Mouse (Mus musculus) lung, postnatal 0 days (tissue): ENCODE results near the gene Zbtb7a. TPM values are rescaled to one million over a fixed set of nuclear protein-coding genes. Genes with fewer than 3 reads are reported as not detected.

Experiments used
- ATAC-seq: fragments of 200-750 bp; cut with Nextera tagmentation; 2 replicates; pipeline ENCODE4 v1.8.0; 2017; ENCODE audit warnings: moderate library complexity
- DNase-seq: peaks from one replicate; pipeline ENCODE4 v3.0.0-alpha.2; 2016; ENCODE audit warnings: low spot score
- H3K27ac ChIP-seq: fragments of 300-500 bp; sonication (generic); 2 replicates; pipeline ENCODE4 v1.5.1; 2014; ENCODE audit warnings: antibody characterized with exemption, mild to moderate bottlenecking, low read length, mixed read lengths
- H3K27me3 ChIP-seq: fragments of 300-500 bp; sonication (generic); replicated peaks from 2 replicates; pipeline ENCODE4 v1.6.1; 2014; ENCODE audit warnings: low read length, mixed read lengths; ENCODE audit not compliant: insufficient read depth
- H3K36me3 ChIP-seq: fragments of 300-500 bp; sonication (generic); 2 replicates; pipeline ENCODE4 v1.6.1; 2014; ENCODE audit warnings: low read length, mixed read lengths; ENCODE audit not compliant: insufficient read depth
- H3K4me1 ChIP-seq: fragments of 300-500 bp; sonication (generic); 2 replicates; pipeline ENCODE4 v1.6.1; 2014; ENCODE audit warnings: antibody characterized with exemption, low read depth, low read length, mixed read lengths; ENCODE audit not compliant: insufficient read depth
- H3K4me2 ChIP-seq: fragments of 300-500 bp; sonication (generic); replicated peaks from 2 replicates; pipeline ENCODE4 v1.6.1; 2014; ENCODE audit warnings: low read depth, mild to moderate bottlenecking, low read length, moderate library complexity, mixed read lengths
- H3K4me3 ChIP-seq: fragments of 300-500 bp; sonication (generic); 2 replicates; pipeline ENCODE4 v1.5.1; 2014; ENCODE audit warnings: low read depth, low read length
- H3K9ac ChIP-seq: fragments of 300-500 bp; sonication (generic); replicated peaks from 2 replicates; pipeline ENCODE4 v1.6.1; 2014; ENCODE audit warnings: low read depth, mild to moderate bottlenecking
- H3K9me3 ChIP-seq: fragments of 300-500 bp; sonication (generic); 2 replicates; pipeline ENCODE4 v1.6.1; 2016; ENCODE audit warnings: low read length, mixed read lengths
- CTCF ChIP-seq: IDR thresholded peaks from 2 replicates; pipeline ENCODE4 v1.5.1; 2016; ENCODE audit warnings: antibody characterized with exemption, mild to moderate bottlenecking
- EP300 ChIP-seq: IDR thresholded peaks from 2 replicates; pipeline ENCODE4 v1.6.1; 2016; ENCODE audit warnings: antibody characterized with exemption, mild to moderate bottlenecking, control low read depth
- WGBS: fragments of 180-500 bp; shearing (Covaris S2); extraction: QIAGEN DNeasy Blood & Tissue Kit; methylation state at CpG from one replicate; pipeline ENCODE4 v1.1.7; 2014; 5-methylcytosine and 5-hydroxymethylcytosine counted together
- polyA plus RNA-seq: library from polyadenylated mRNA; unstranded; fragments of >200 nt; fragmentation: Nextera tagmentation; extraction: Ambion mirVana; gene quantifications from 2 replicates; pipeline ENCODE4 v1.2.1, GENCODE M21; 2015

The Zbtb7a gene
- polyA plus RNA-seq, 1 experiment from 2014 or later = 58.2 TPM

DNA sequence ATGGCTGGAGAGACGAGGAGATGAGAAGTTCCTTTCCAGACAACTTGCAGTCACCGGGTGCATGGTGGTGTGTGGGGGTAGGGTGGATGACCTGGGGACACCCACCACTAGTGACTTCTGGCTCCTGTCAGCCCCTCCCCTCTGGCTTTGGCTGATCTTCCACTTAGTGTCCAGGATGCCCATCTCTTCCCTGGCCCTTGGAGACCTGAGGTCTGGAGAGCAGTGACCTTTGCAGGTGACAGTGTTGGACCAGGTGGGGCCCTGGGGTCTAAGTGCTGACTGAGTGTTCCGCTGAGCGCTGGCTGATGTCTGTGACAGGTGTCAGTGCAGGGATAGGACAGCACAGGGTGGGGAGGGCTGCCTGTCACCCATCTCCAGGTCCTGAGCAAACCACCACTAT, 60.3 kb downstream of the Zbtb7a start:
- DNase-seq (no peak), ATAC-seq (no peak)
- 47% methylated on average over 4 of the region's 4 CpGs for WGBS
- no peak overlapping the region for H3K4me2 ChIP-seq
- H3K36me3 ChIP-seq = 0 out of 2 replicates have a peak, but pooled peaks cover 2% of the 10 kb centered on the region
- H3K9me3 ChIP-seq = no peaks in the 10 kb centered on the region
- peaks cover 9% of the 10 kb centered on the region; the same call in 1 of the 2 replicates for H3K27me3 ChIP-seq
- no peak overlapping the region for H3K9ac ChIP-seq
- no peak overlapping the region for H3K27ac ChIP-seq
- TF ChIP-seq EP300 = no peak
- TF ChIP-seq CTCF = no peak
- peaks cover 9% of the 10 kb centered on the region; the same call in 1 of the 2 replicates for H3K4me1 ChIP-seq
- H3K4me3 ChIP-seq = no peak overlapping the region

DNA sequence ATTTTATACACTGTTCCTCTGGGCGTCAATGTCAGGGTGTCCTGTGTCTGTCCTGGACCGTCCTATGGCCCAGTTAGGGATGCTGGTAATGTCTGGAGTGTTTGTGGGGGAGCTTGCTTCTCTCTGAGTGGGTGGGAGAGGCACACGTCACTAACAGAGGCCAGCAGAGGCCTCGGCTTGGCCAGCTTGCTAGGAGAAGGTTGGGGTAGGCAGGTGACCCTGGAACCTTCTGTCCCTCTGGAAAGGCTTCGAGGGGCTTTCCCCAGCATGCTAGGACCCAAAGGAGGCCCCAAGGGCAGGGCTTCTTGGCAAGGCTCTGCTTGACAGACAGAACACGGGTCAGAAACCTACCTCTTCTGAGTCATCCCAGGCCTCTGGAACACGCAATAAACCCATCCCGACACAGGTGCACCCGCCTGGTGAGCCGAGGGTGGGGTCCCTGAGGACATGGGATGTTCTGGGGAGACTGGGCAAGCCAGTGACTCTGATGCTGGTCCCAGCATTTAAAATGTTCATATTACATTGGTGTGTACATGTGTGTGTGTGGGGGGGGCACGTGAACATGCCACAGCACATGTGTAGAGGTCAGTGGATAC, 61.5 kb downstream of the Zbtb7a start:
- ATAC-seq (no peak), DNase-seq (no peak)
- no peak overlapping the region for H3K4me2 ChIP-seq
- H3K9ac ChIP-seq = no peak overlapping the region
- no peaks in the 10 kb centered on the region for H3K9me3 ChIP-seq
- H3K4me3 ChIP-seq = no peak overlapping the region
- H3K27me3 ChIP-seq = peaks cover 9% of the 10 kb centered on the region; the same call in 1 of the 2 replicates
- TF ChIP-seq EP300 (no peak), CTCF (no peak)
- peaks cover 7% of the 10 kb centered on the region; the same call in 1 of the 2 replicates for H3K4me1 ChIP-seq
- H3K27ac ChIP-seq = no peak overlapping the region
- no peaks in the 10 kb centered on the region for H3K36me3 ChIP-seq
- WGBS = 54% methylated on average over 11 of the region's 11 CpGs

- Histone ChIP-seq H3K4me3 (no peak overlapping the region), H3K36me3 (no peaks in the 10 kb centered on the region), H3K27me3 (peaks cover 9% of the 10 kb centered on the region; the same call in 1 of the 2 replicates), H3K4me2 (no peak overlapping the region), H3K9ac (no peak overlapping the region), H3K27ac (no peak overlapping the region), H3K9me3 (no peaks in the 10 kb centered on the region), H3K4me1 (no peaks in the 10 kb centered on the region)
- WGBS = 59% methylated on average over 6 of the region's 6 CpGs
- TF ChIP-seq CTCF (no peak), EP300 (no peak)
- DNase-seq = no peak
- ATAC-seq = no peak
Observed at GRCm38 (mm10) chr10:81197305-81197704, 62.3 kb downstream of the Zbtb7a start.

- no peak for ATAC-seq
- Histone ChIP-seq H3K4me2 (no peak overlapping the region), H3K27me3 (peaks cover 9% of the 10 kb centered on the region; the same call in 1 of the 2 replicates), H3K9ac (no peak overlapping the region), H3K4me1 (no peaks in the 10 kb centered on the region), H3K9me3 (no peaks in the 10 kb centered on the region), H3K4me3 (no peak overlapping the region), H3K27ac (no peak overlapping the region), H3K36me3 (no peaks in the 10 kb centered on the region)
- WGBS = under 1% methylated on average over 9 of the region's 9 CpGs
- DNase-seq = peak; percentile 79
- TF ChIP-seq CTCF (peak; percentile 88), EP300 (no peak)
Observed at GRCm38 (mm10) chr10:81198230-81198629, 63.2 kb downstream of the Zbtb7a start.

DNA sequence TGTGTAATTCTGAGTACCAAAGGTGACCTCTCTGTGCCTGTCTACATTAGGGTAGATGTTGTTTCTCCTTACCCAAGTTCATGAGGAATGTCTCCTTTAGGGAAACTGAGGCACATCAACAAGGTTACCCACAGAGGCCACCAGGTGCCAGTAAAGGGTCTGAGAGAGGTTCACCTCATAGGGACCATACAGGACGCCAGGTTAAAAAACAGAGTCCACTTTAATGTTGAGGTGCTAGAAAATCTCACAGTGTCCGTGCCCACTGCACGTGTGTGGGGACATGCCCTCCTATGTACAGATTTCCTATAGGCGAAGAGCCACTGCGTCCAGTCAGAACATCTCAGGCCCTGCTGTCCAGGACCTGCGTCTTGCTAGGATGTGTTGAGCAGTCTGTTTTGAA, 64.0 kb downstream of the Zbtb7a start:
- WGBS = 77% methylated on average over 6 of the region's 6 CpGs
- TF ChIP-seq CTCF (no peak), EP300 (no peak)
- no peaks in the 10 kb centered on the region for H3K4me1 ChIP-seq
- H3K4me3 ChIP-seq = no peak overlapping the region
- H3K27me3 ChIP-seq = peaks cover 9% of the 10 kb centered on the region; the same call in 1 of the 2 replicates
- ATAC-seq = no peak
- no peak overlapping the region for H3K4me2 ChIP-seq
- H3K36me3 ChIP-seq = no peaks in the 10 kb centered on the region
- H3K9me3 ChIP-seq = no peaks in the 10 kb centered on the region
- no peak overlapping the region for H3K27ac ChIP-seq
- no peak overlapping the region for H3K9ac ChIP-seq
- no peak for DNase-seq

DNA sequence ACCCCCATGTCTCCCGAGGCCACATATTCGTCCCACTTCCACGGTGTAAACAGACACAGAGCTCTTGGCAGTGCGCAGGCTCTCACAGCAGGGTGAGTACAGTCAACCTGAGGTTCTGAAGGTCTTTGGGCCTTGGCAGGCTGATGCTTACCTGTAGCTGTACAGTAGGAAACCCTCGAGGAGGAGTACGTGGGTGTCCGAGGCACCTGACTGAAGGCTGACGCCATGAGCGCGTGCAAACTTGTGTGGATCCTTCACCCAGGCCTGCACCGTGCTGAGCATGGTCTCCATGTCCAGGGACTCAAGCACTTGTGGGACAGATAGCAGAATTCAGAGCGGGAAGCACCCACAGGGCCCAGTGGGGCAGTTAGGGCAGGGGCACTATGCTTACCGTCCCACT, 65.1 kb downstream of the Zbtb7a start:
- TF ChIP-seq CTCF = no peak
- TF ChIP-seq EP300 = no peak
- Histone ChIP-seq H3K4me2 (no peak overlapping the region), H3K9me3 (no peaks in the 10 kb centered on the region), H3K36me3 (no peaks in the 10 kb centered on the region), H3K27me3 (peaks cover 4% of the 10 kb centered on the region; the same call in 1 of the 2 replicates), H3K4me1 (no peaks in the 10 kb centered on the region), H3K4me3 (no peak overlapping the region), H3K27ac (no peak overlapping the region), H3K9ac (no peak overlapping the region)
- ATAC-seq = no peak
- no peak for DNase-seq
- 77% methylated on average over 13 of the region's 13 CpGs for WGBS
